Mouse (Mus musculus) adrenal gland, adult (tissue): ENCODE measurements around the gene Gpr137.
A peak's percentile ranks its signal among the peaks of the same experiment; 100 is the strongest.

Source experiments
- DNase-seq, 2 experiments: peaks; one replicate each; pipeline ENCODE4 v3.0.0; 2022 to 2023; ENCODE audit warnings: low spot score in 1 of 2; ENCODE audit not compliant: inconsistent age in 2 of 2

The Gpr137 gene

GRCm38 (mm10) chr19:6941372-6942248, 670 bp downstream of the Gpr137 start, which contains the start of gene Bad:
Gene Bad (plus strand): TSS chr19:6941861.
- peak; percentile 94 to 99 for DNase-seq

GRCm38 (mm10) chr19:6940396-6941351, 1.6 kb downstream of the Gpr137 start:
- DNase-seq, result peak in 1 of 2 experiments; percentile 62

GRCm38 (mm10) chr19:6939106-6940002, 2.9 kb downstream of the Gpr137 start:
- no peak for DNase-seq

GRCm38 (mm10) chr19:6937541-6938465, 4.5 kb downstream of the Gpr137 start:
- peak in 1 of 2 experiments; percentile 63 for DNase-seq

GRCm38 (mm10) chr19:6936299-6936698, 6.0 kb downstream of the Gpr137 start:
- peak in 1 of 2 experiments; percentile 65 for DNase-seq

GRCm38 (mm10) chr19:6934195-6934977, 7.9 kb downstream of the Gpr137 start, which contains the start of gene Kcnk4:
Gene Kcnk4 (minus strand): TSS chr19:6934515.
- DNase-seq, result no peak

GRCm38 (mm10) chr19:6933436-6934194, 8.7 kb downstream of the Gpr137 start:
- DNase-seq, result peak in 1 of 2 experiments; percentile 61

GRCm38 (mm10) chr19:6933102-6933435, 9.2 kb downstream of the Gpr137 start:
- DNase-seq, result no peak

- peak in 1 of 2 experiments; percentile 46 for DNase-seq
Measured at GRCm38 (mm10) chr19:6932018-6932417, 10.3 kb downstream of the Gpr137 start.

GRCm38 (mm10) chr19:6931002-6931401, 11.3 kb downstream of the Gpr137 start:
- no peak for DNase-seq

GRCm38 (mm10) chr19:6928080-6928479, 14.2 kb downstream of the Gpr137 start:
- DNase-seq, result no peak

GRCm38 (mm10) chr19:6926559-6927255, 15.6 kb downstream of the Gpr137 start:
- peak in 1 of 2 experiments; percentile 74 for DNase-seq

- no peak for DNase-seq
Measured at GRCm38 (mm10) chr19:6925611-6926329, 16.5 kb downstream of the Gpr137 start.

- DNase-seq, result no peak
Measured at GRCm38 (mm10) chr19:6925307-6925573, 17.0 kb downstream of the Gpr137 start, which contains the start of gene Catsperz. Gene Catsperz (minus strand): TSS chr19:6925380.

- DNase-seq, result peak; percentile 83 to 96
Measured at GRCm38 (mm10) chr19:6924461-6925306, 17.6 kb downstream of the Gpr137 start.
